Mouse (Mus musculus) olfactory bulb, adult 2 months (tissue): ENCODE results near the gene Smarcd3.

Experiments used
- CTCF ChIP-seq: fragments of 200-500 bp; IDR thresholded peaks from 2 replicates; pipeline ENCODE4 v1.5.1; 2012; ENCODE audit warnings: low read depth, mild to moderate bottlenecking, low read length, moderate library complexity; ENCODE audit not compliant: insufficient read depth
- POLR2A ChIP-seq: fragments of 200-500 bp; IDR thresholded peaks from 2 replicates; pipeline ENCODE4 v1.6.1; 2012; ENCODE audit warnings: mild to moderate bottlenecking, low read depth, low read length, moderate library complexity; ENCODE audit not compliant: insufficient read depth

DNA sequence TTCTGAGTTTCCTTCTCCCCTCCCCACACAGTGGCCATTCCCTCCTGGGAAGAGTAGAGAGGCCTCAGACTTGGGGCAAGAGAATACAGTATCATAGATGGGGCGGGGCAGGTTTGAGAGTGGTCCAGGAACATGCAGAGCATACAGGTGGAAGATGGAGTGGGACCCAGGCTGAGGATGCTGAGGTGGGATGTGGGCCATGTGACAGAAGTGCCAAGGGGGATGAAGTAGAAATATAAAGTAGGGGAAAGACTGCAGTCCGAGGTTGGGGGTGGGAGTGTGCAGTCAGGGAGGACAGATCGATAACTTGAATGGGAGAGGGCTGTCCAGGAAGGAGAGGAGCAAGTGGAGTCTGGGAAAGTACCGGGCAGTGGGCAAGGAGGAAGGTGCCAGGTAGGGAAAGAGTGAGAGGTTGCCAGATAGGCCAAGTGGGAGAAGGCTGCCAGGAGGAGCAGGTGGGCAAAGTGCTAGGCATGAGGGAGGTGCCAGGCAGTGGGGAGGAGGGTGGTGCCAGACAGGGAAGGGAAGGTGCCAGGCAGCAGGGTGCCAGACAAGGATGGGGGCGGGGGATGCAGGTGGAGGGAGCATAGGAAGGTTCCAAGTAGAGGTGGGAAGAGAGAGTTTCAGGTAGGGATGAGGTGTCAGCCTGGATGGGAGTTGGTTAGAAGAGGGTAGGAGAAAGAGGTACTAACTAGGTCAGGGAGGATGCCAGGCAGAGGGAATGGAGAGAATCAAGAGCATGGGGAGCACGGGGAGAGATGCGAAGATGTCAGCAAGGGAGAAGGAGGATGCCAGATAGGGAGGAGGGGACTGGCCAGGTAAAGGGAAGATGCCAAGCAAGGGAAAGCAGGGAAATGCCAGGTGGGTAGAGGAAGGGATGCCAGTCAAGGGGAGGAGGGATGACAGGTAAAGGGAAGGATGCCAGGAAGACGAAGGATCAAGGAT, 898 bp downstream of the Smarcd3 start:
- TF ChIP-seq CTCF (no peak), POLR2A (no peak)
